ENCODE assay signal across 14 mouse cellular contexts in the genomic region with DNA sequence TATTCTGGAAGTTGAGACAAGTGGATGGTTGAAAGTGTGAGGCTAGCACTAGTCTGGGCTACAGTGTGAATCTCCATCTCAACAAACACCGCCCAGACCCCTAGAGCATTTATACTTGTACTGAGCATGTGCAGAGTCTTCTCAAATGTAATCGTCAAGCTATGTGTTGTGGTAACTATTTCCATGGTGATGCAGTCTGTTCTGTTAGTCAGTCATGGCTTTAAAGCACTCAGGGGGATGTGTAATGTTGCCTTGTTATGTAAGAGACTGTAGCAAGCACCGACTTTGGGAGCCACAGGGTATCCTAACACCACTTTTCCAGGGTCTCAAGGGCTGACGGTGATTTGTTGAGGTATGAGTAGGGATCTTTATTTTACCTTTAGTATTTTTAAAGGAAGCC.
"Had no signal": no experiment of that assay in that cellular context is flagged by ENCODE, and none has a peak within 500 bp of the region (broad histone marks: within the 10 kb centered on the region; RNA-seq: fewer than 3 reads in every experiment).

No protein-coding gene starts in this region.

- DNase-seq: kidney, adult 2 months; kidney, postnatal 25 days; layer of hippocampus, postnatal 36 days; left cerebral cortex, postnatal 4 days; liver, embryonic 13.5 days; lung, adult 2 months; lung, postnatal 14 days; retina, postnatal 1 day; thymus, adult 2 months; thymus, postnatal 14 days; thymus, postnatal 4 days had no signal

- ATAC-seq: intestine, postnatal 0 days; midbrain, embryonic 13.5 days; midbrain, embryonic 16.5 days had no signal
